Mouse (Mus musculus) E14TG2a.4 (cell line): ENCODE measurements around the gene Etnk1.

Experiments
- H3K27me3 ChIP-seq: 2 replicates; pipeline ENCODE4 v1.6.1; 2014; ENCODE audit warnings: low read length, control low read depth; ENCODE audit not compliant: insufficient read depth
- H3K36me3 ChIP-seq: 2 replicates; pipeline ENCODE4 v1.6.1; 2014; ENCODE audit warnings: low read length, control low read depth; ENCODE audit not compliant: insufficient read depth
- H3K4me1 ChIP-seq: replicated peaks from 2 replicates; pipeline ENCODE4 v1.6.1; 2014; ENCODE audit warnings: low read depth, low read length, control low read depth
- H3K4me3 ChIP-seq: replicated peaks from 2 replicates; pipeline ENCODE4 v1.5.1; 2014; ENCODE audit warnings: mild to moderate bottlenecking, low read length
- H3K9me3 ChIP-seq: 2 replicates; pipeline ENCODE4 v1.6.1; 2014; ENCODE audit warnings: low read length, control low read depth
- CTCF ChIP-seq: conservative IDR thresholded peaks from 2 replicates; pipeline ENCODE4 v1.5.1; 2014; ENCODE audit warnings: low read length
- NANOG ChIP-seq: IDR thresholded peaks from 2 replicates; pipeline ENCODE4 v1.6.1; 2014; ENCODE audit warnings: borderline replicate concordance, low read length, mixed read lengths
- POU5F1 ChIP-seq: IDR thresholded peaks from 2 replicates; pipeline ENCODE4 v1.6.1; 2014; ENCODE audit warnings: low read length, borderline replicate concordance

Gene Etnk1

GRCm38 (mm10) chr6:143184099-143184498 lies 17.1 kb downstream of the Etnk1 start:
- Histone ChIP-seq H3K4me3 (no peak overlapping the region), H3K36me3 (peaks cover 89% of the 10 kb centered on the region), H3K27me3 (no peaks in the 10 kb centered on the region), H3K4me1 (peaks cover 43% of the 10 kb centered on the region), H3K9me3 (no peaks in the 10 kb centered on the region)
- no peak for TF ChIP-seq CTCF
- no peak for TF ChIP-seq NANOG
- no peak for TF ChIP-seq POU5F1

DNA sequence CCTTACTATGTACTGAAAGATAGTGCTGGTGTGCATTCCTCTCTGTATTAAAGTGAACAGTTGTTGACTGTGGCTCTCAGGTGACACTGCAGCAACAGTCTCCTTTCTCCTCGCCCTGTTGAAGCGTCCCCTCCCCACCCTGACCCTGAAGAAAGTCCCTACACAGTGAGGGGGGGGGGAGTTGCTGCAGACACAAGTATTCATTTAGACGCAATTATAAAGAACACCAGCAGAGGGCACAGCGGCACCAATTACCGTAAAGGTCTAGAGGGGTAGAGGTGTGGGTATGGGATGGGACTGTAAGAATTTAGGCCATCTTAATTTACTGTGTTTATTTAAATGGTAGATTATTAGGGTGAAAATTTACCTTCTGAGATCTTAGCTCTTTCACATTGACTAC lies 17.7 kb downstream of the Etnk1 start:
- no peak for TF ChIP-seq POU5F1
- TF ChIP-seq NANOG, result no peak
- TF ChIP-seq CTCF, result peak; percentile 31
- Histone ChIP-seq H3K27me3 (no peaks in the 10 kb centered on the region), H3K36me3 (peaks cover 89% of the 10 kb centered on the region), H3K9me3 (no peaks in the 10 kb centered on the region), H3K4me3 (no peak overlapping the region), H3K4me1 (peaks cover 43% of the 10 kb centered on the region)

GRCm38 (mm10) chr6:143190838-143191476 lies 23.9 kb downstream of the Etnk1 start:
- Histone ChIP-seq H3K4me3 (peak overlapping the region; percentile 14; the same call in 1 of the 2 replicates), H3K36me3 (peaks cover 86% of the 10 kb centered on the region), H3K9me3 (no peaks in the 10 kb centered on the region), H3K27me3 (no peaks in the 10 kb centered on the region), H3K4me1 (peaks cover 39% of the 10 kb centered on the region)
- TF ChIP-seq NANOG, result no peak
- TF ChIP-seq POU5F1, result no peak
- TF ChIP-seq CTCF, result no peak

GRCm38 (mm10) chr6:143191477-143192098 lies 24.6 kb downstream of the Etnk1 start:
- no peaks in the 10 kb centered on the region for H3K9me3 ChIP-seq
- TF ChIP-seq CTCF, result no peak
- no peak for TF ChIP-seq POU5F1
- TF ChIP-seq NANOG, result no peak
- H3K4me1 ChIP-seq, result peaks cover 41% of the 10 kb centered on the region
- no peaks in the 10 kb centered on the region for H3K27me3 ChIP-seq
- H3K36me3 ChIP-seq, result peaks cover 87% of the 10 kb centered on the region
- peak overlapping the region; percentile 14; the same call in 1 of the 2 replicates for H3K4me3 ChIP-seq

GRCm38 (mm10) chr6:143192709-143193108 lies 25.7 kb downstream of the Etnk1 start:
- Histone ChIP-seq H3K36me3 (peaks cover 92% of the 10 kb centered on the region), H3K9me3 (no peaks in the 10 kb centered on the region), H3K27me3 (no peaks in the 10 kb centered on the region), H3K4me3 (no peak overlapping the region), H3K4me1 (peaks cover 46% of the 10 kb centered on the region)
- no peak for TF ChIP-seq NANOG
- no peak for TF ChIP-seq POU5F1
- no peak for TF ChIP-seq CTCF

- H3K4me1 ChIP-seq, result peaks cover 45% of the 10 kb centered on the region
- no peaks in the 10 kb centered on the region for H3K9me3 ChIP-seq
- TF ChIP-seq NANOG, result no peak
- no peak for TF ChIP-seq POU5F1
- TF ChIP-seq CTCF, result no peak
- no peaks in the 10 kb centered on the region for H3K27me3 ChIP-seq
- peaks cover 93% of the 10 kb centered on the region for H3K36me3 ChIP-seq
- no peak overlapping the region for H3K4me3 ChIP-seq
These were observed 26.1 kb downstream of the Etnk1 start for GRCm38 (mm10) chr6:143193166-143193565.

DNA sequence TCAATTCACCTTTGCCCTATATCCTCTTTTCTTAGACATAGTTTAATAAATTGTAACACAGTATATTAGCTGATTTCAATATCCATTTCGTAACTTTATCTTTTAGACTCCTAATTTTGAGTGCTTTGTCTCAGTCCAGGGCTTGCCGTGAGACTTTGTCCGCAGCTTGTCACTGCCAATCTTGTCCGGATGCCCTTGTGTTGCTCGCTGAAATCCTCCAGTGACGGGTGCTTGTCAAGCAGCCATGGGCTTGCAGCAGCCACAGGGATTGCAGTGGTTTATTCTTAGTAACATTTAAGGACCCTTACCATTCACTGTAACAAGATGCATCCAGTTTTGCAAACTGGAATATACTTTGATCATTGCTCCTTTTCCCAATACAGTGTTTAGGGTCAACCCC lies 26.6 kb downstream of the Etnk1 start:
- Histone ChIP-seq H3K27me3 (no peaks in the 10 kb centered on the region), H3K4me1 (peaks cover 40% of the 10 kb centered on the region), H3K9me3 (no peaks in the 10 kb centered on the region), H3K4me3 (no peak overlapping the region), H3K36me3 (peaks cover 93% of the 10 kb centered on the region)
- no peak for TF ChIP-seq NANOG
- no peak for TF ChIP-seq CTCF
- TF ChIP-seq POU5F1, result no peak

GRCm38 (mm10) chr6:143197053-143197452 lies 30.0 kb downstream of the Etnk1 start:
- Histone ChIP-seq H3K4me1 (peaks cover 18% of the 10 kb centered on the region), H3K9me3 (no peaks in the 10 kb centered on the region), H3K4me3 (no peak overlapping the region), H3K36me3 (peaks cover 93% of the 10 kb centered on the region), H3K27me3 (no peaks in the 10 kb centered on the region)
- no peak for TF ChIP-seq NANOG
- TF ChIP-seq POU5F1, result no peak
- TF ChIP-seq CTCF, result no peak

- peaks cover 21% of the 10 kb centered on the region for H3K4me1 ChIP-seq
- H3K36me3 ChIP-seq, result peaks cover 94% of the 10 kb centered on the region
- no peaks in the 10 kb centered on the region for H3K9me3 ChIP-seq
- H3K4me3 ChIP-seq, result no peak overlapping the region
- no peaks in the 10 kb centered on the region for H3K27me3 ChIP-seq
- no peak for TF ChIP-seq POU5F1
- no peak for TF ChIP-seq NANOG
- TF ChIP-seq CTCF, result no peak
These were observed 31.4 kb downstream of the Etnk1 start for GRCm38 (mm10) chr6:143198421-143198820.
